Mouse (Mus musculus) hindbrain, embryonic 16.5 days (tissue): ENCODE results near the gene Dlg4. TPM values are rescaled to one million over a fixed set of nuclear protein-coding genes. Genes with fewer than 3 reads are reported as not detected.

Experiments used
- ATAC-seq: fragments of 200-750 bp; cut with Nextera tagmentation; 2 replicates; pipeline ENCODE4 v1.8.0; 2017; ENCODE audit warnings: moderate TSS enrichment, moderate library complexity
- H3K27ac ChIP-seq: fragments of 300-500 bp; sonication (generic); 2 replicates; pipeline ENCODE4 v1.5.1; 2014; ENCODE audit warnings: low read depth, mild to moderate bottlenecking, control low read depth, low read length, moderate library complexity
- H3K27me3 ChIP-seq: fragments of 300-500 bp; sonication (generic); replicated peaks from 2 replicates; pipeline ENCODE4 v1.6.1; 2014; ENCODE audit warnings: low read length; ENCODE audit not compliant: control insufficient read depth, insufficient read depth
- H3K36me3 ChIP-seq: fragments of 300-500 bp; sonication (generic); 2 replicates; pipeline ENCODE4 v1.6.1; 2014; ENCODE audit warnings: mild to moderate bottlenecking, low read length, moderate library complexity, mixed read lengths; ENCODE audit not compliant: control insufficient read depth, insufficient read depth
- H3K4me1 ChIP-seq: fragments of 300-500 bp; sonication (generic); 2 replicates; pipeline ENCODE4 v1.6.1; 2014; ENCODE audit warnings: low read depth, low read length; ENCODE audit not compliant: control insufficient read depth, insufficient read depth
- H3K4me2 ChIP-seq: fragments of 300-500 bp; sonication (generic); 2 replicates; pipeline ENCODE4 v1.6.1; 2014; ENCODE audit warnings: mild to moderate bottlenecking, low read length, control low read depth, moderate library complexity
- H3K4me3 ChIP-seq: fragments of 300-500 bp; sonication (generic); 2 replicates; pipeline ENCODE4 v1.5.1; 2014; ENCODE audit warnings: mild to moderate bottlenecking, low read length, control low read depth, moderate library complexity
- H3K9ac ChIP-seq: fragments of 300-500 bp; sonication (generic); 2 replicates; pipeline ENCODE4 v1.6.1; 2014; ENCODE audit warnings: low read depth, mild to moderate bottlenecking, control low read depth, low read length, moderate library complexity
- H3K9me3 ChIP-seq: fragments of 300-500 bp; sonication (generic); 2 replicates; pipeline ENCODE4 v1.6.1; 2014; ENCODE audit warnings: mild to moderate bottlenecking, low read length, moderate library complexity; ENCODE audit not compliant: control insufficient read depth
- WGBS: fragments of 180-500 bp; shearing (Covaris S2); extraction: QIAGEN DNeasy Blood & Tissue Kit; methylation state at CpG from one replicate; pipeline ENCODE4 v1.1.7; 2014; 5-methylcytosine and 5-hydroxymethylcytosine counted together
- polyA plus RNA-seq: library from polyadenylated mRNA; unstranded; fragments of >200 nt; fragmentation: Nextera tagmentation; extraction: Ambion mirVana; gene quantifications from 2 replicates; pipeline ENCODE4 v1.2.1, GENCODE M21; 2015

The Dlg4 gene
- polyA plus RNA-seq, 1 experiment from 2014 or later, result 23.1 TPM

DNA sequence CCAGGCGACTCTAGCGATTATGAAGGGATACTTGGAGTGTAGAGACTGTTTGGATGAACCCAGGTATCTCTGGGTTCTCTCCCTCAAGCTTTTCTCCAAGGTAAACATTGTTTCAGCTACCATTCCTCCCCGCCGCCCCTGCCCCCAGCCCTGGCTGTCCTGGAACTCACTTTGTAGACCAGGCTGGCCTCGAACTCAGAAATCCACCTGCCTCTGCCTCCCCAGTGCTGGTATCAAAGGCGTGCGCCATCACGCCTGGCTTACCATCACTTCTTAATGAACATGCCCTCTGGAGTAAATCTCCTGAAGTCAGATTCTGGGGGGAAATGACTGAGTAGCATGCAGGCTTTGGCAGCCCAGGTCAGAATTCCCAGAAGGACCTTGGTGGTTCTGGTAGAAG lies 34.5 kb upstream of the Dlg4 start, which contains the start of gene Elp5:
Gene Elp5 (minus strand): TSS at position 293 of the 400 bp plus-strand sequence.
- H3K4me1 ChIP-seq, result peaks cover 30% of the 10 kb centered on the region
- peak within 1 kb of the TSS; percentile 99 for H3K27ac ChIP-seq
- 64% methylated on average over 8 of the region's 8 CpGs for WGBS
- peaks cover 16% of the 10 kb centered on the region for H3K36me3 ChIP-seq
- H3K4me3 ChIP-seq, result peak within 1 kb of the TSS; percentile 90
- peak within 1 kb of the TSS; percentile 91 for H3K4me2 ChIP-seq
- no peaks in the 10 kb centered on the region for H3K27me3 ChIP-seq
- no peaks in the 10 kb centered on the region for H3K9me3 ChIP-seq
- peak within 1 kb of the TSS; percentile 96 for H3K9ac ChIP-seq
- no peak for ATAC-seq

DNA sequence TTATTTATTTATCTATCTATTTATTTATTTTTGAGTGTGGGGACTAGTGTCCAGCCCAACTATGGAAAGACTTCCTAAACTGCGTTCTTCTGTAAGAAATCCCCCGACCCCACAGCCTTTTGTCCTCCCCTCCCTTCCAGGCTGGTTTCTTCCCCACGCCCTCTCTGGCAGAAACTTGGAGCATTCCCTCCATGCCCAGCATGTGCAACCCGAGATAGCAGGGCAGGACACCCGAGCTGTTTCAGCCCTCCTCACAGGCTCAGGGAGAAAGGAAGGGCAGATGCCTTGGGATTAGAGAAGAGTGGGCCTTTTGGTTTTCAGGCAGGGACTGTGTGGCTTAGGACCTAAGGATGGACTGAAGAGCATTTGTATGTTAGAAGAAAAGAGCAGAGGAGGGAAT lies 33.9 kb upstream of the Dlg4 start:
- peak overlapping the region; percentile 22 for H3K4me3 ChIP-seq
- peak overlapping the region; percentile 51 for H3K9ac ChIP-seq
- no peak for ATAC-seq
- peak overlapping the region; percentile 91 for H3K4me2 ChIP-seq
- H3K27ac ChIP-seq, result no peak overlapping the region
- H3K9me3 ChIP-seq, result no peaks in the 10 kb centered on the region
- peaks cover 30% of the 10 kb centered on the region for H3K4me1 ChIP-seq
- WGBS, result 31% methylated on average over 5 of the region's 5 CpGs
- peaks cover 20% of the 10 kb centered on the region for H3K36me3 ChIP-seq
- no peaks in the 10 kb centered on the region for H3K27me3 ChIP-seq

DNA sequence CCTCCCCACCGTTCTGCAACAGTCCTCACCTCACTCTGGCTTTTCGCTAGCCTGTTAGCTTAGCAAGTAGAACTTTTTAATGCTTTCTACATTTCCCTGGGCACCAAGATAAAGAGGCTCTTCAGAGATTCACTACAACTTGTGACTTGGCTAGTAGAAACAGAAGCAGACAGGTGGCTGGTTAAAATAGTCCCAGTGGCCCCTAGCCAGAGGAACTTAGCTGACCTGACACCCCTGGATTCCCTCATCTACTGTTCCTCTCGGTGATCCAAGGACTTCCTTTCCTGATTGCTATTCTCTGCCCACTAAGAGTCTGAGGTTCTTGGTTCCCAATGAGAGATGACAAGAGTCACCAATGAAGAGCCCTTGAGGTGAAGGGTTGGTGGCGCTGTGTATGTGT lies 33.4 kb upstream of the Dlg4 start:
- Histone ChIP-seq H3K9ac (no peak overlapping the region; the same call in 1 of the 2 replicates), H3K4me2 (peak overlapping the region; percentile 91), H3K27ac (no peak overlapping the region), H3K36me3 (peaks cover 23% of the 10 kb centered on the region), H3K9me3 (no peaks in the 10 kb centered on the region), H3K4me1 (peaks cover 30% of the 10 kb centered on the region), H3K4me3 (no peak overlapping the region), H3K27me3 (no peaks in the 10 kb centered on the region)
- ATAC-seq, result no peak
- 90% methylated on average over 4 of the region's 4 CpGs for WGBS

DNA sequence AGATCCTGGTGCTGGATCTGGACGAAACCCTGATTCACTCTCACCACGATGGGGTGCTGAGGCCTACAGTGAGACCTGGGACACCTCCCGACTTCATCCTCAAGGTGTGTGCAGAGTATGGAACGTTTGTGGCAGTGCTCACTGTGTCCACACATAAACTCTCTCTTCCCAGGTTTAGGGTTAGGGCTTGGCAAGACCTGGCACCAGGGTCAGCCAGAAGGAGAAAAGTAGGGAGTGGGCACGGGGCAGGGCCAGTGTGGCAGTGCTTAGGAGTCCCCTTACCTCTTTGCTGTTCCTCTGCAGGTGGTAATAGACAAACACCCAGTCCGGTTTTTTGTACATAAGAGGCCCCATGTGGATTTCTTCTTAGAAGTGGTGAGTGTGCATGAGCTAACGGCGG lies 32.3 kb upstream of the Dlg4 start:
- 93% methylated on average over 8 of the region's 8 CpGs for WGBS
- Histone ChIP-seq H3K27ac (no peak overlapping the region), H3K9me3 (no peaks in the 10 kb centered on the region), H3K9ac (no peak overlapping the region), H3K27me3 (no peaks in the 10 kb centered on the region), H3K4me2 (no peak overlapping the region), H3K4me1 (peaks cover 22% of the 10 kb centered on the region), H3K36me3 (peaks cover 34% of the 10 kb centered on the region), H3K4me3 (no peak overlapping the region)
- no peak for ATAC-seq

DNA sequence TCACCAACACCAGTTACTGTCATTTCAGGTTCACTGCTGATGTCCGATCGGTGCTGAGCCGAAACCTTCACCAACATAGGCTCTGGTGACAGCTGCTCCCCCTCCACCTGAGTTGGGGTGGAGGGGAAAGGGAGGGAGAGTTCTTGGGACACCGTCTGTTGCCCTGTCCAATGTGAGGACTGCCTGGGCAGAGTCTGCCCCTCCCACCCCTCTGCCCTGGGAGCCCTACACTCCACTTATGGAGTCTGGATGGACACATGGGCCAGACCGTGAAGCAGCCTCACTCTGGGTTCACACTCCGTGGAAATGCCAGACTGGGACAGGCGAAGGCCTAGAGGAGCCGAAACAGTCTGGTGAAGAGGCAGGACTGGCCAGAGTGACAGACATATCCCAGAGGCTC lies 26.8 kb upstream of the Dlg4 start:
- Histone ChIP-seq H3K27me3 (no peaks in the 10 kb centered on the region), H3K4me3 (no peak overlapping the region), H3K9ac (no peak overlapping the region), H3K4me2 (no peak overlapping the region), H3K9me3 (no peaks in the 10 kb centered on the region), H3K36me3 (peaks cover 45% of the 10 kb centered on the region), H3K4me1 (peaks cover 12% of the 10 kb centered on the region), H3K27ac (no peak overlapping the region)
- WGBS, result 90% methylated on average over 8 of the region's 8 CpGs
- ATAC-seq, result 0 out of 2 replicates have a peak, but pooled peaks have one; percentile 5

DNA sequence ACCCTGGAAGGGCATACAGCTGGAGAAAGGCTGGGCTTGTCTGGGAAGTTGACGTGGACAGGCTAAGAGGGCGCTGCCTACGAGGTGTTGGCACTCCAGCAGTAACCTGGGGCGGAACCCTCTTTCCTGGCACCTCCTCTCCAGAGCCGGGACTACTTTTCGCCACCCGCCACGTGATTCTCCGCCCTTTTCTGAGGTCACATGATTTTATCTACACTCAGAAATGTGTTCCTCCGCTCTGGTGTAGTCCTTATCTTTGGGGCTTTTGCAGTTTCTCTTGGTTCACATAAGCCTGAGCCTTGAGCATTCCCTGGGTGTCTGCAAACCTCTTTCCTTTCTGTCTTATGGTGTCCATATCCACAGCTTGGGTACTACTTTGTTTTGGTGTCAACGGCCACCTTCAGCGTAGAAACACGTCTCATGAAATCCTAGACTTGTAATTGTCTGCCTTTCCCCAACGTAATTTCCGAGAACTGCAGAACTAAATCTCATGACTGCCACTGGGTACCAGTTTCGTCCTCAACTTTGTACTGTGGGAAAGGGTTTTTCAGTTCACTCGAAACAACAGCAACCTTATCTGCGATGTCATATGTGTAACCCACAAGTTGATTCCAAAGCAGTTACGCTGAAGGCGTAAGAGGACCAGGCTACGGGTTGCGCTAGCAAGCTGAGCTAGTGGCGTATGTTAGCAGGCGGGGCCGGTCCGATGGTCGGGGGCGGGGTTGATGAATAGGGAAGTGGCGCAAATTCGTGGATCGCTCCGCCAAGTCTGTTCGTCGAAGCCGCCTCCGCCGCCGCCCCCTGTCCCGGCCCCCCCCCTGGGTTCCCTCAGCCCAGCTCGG lies 25.7 kb upstream of the Dlg4 start, which contains the start of gene Gabarap:
Gene Gabarap (plus strand): TSS at position 294 of the 842 bp plus-strand sequence.
- Histone ChIP-seq H3K4me1 (peaks cover 12% of the 10 kb centered on the region), H3K4me3 (peak within 1 kb of the TSS; percentile 83), H3K27me3 (no peaks in the 10 kb centered on the region), H3K27ac (peak within 1 kb of the TSS; percentile 96), H3K9me3 (no peaks in the 10 kb centered on the region), H3K4me2 (peak within 1 kb of the TSS; percentile 89), H3K9ac (peak within 1 kb of the TSS; percentile 95), H3K36me3 (peaks cover 37% of the 10 kb centered on the region)
- under 1% methylated on average over 40 of the region's 40 CpGs for WGBS
- ATAC-seq, result peak; percentile 74

DNA sequence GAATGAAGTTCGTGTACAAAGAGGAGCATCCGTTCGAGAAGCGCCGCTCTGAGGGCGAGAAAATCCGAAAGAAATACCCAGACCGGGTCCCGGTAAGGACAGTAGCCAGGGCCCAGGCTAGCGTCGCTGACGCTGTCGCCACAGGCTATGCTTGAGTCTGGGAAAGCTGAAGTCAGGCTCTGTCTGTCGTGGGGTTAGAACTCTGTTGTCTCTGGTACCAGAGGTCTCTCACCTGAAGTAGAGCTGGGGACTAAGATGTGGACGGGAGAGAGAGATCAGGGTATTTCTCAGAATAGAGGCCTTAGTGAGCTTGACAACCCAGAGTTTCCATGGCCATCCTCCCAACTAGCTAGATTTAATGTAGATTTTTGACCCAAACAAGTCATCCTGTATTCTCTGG lies 25.0 kb upstream of the Dlg4 start:
- Histone ChIP-seq H3K4me3 (peak overlapping the region; percentile 83), H3K4me1 (peaks cover 12% of the 10 kb centered on the region), H3K27ac (peak overlapping the region; percentile 96), H3K27me3 (no peaks in the 10 kb centered on the region), H3K4me2 (peak overlapping the region; percentile 89), H3K9me3 (no peaks in the 10 kb centered on the region), H3K36me3 (peaks cover 35% of the 10 kb centered on the region), H3K9ac (peak overlapping the region; percentile 95)
- peak; percentile 24 for ATAC-seq
- WGBS, result 2% methylated on average over 15 of the region's 15 CpGs

DNA sequence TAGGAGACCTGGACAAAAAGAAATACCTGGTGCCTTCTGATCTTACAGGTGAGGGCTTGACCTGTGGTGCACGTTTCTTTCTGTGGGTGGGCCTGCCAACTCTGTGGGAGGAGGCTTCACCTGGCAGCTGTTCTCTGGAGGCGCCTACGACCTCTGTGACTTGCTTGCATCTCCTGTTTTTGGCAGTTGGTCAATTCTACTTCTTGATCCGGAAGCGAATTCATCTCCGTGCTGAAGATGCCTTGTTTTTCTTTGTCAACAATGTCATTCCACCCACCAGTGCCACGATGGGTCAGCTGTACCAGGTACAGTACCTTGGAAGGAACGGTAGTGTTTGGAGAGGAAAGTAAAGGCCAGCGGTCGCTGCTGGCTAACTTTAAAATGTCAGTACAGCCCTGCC lies 24.3 kb upstream of the Dlg4 start:
- Histone ChIP-seq H3K36me3 (peaks cover 34% of the 10 kb centered on the region), H3K27me3 (no peaks in the 10 kb centered on the region), H3K4me2 (peak overlapping the region; percentile 89), H3K9ac (peak overlapping the region; percentile 50), H3K4me1 (peaks cover 14% of the 10 kb centered on the region), H3K27ac (no peak overlapping the region), H3K4me3 (peak overlapping the region; percentile 83), H3K9me3 (no peaks in the 10 kb centered on the region)
- no peak for ATAC-seq
- 81% methylated on average over 10 of the region's 10 CpGs for whole genome bisulfite sequencing

DNA sequence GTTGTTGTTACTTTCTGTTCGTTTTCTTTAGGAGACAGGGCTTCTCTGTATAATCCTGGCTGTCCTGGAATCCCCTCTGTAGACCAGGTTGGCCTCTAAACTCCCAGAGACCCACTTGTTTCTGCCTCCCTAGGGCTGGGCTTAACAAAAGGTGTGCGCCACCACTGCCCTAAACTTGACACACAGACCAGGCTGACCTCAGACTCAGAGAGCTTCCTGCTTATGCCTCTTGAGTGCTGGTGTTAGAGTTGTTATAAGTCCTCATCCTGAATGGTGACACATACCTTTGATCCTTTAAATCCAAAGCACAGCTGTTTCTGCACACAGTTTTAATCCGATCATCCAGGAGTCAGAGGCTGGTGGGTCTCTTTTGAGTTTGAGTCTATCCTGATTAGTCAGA lies 23.8 kb upstream of the Dlg4 start:
- no peak for ATAC-seq
- H3K27me3 ChIP-seq, result no peaks in the 10 kb centered on the region
- H3K9me3 ChIP-seq, result no peaks in the 10 kb centered on the region
- WGBS, result 91% methylated on average over 3 of the region's 3 CpGs
- no peak overlapping the region for H3K27ac ChIP-seq
- no peak overlapping the region for H3K4me3 ChIP-seq
- H3K4me2 ChIP-seq, result peak overlapping the region; percentile 89
- H3K9ac ChIP-seq, result no peak overlapping the region; the same call in 1 of the 2 replicates
- H3K36me3 ChIP-seq, result peaks cover 31% of the 10 kb centered on the region
- peaks cover 19% of the 10 kb centered on the region for H3K4me1 ChIP-seq
